Mouse (Mus musculus): ENCODE results near the gene AI481877. TPM values are rescaled to one million over a fixed set of nuclear protein-coding genes. Genes with fewer than 3 reads are reported as not detected.
A peak's percentile ranks its signal among the peaks of the same experiment; 100 is the strongest.

The AI481877 gene
- polyA plus RNA-seq, 1 experiment from 2014 or later = not detected

GRCm38 (mm10) chr4:59034918-59035785, 103.6 kb downstream of the AI481877 start, which contains the start of gene Gng10:
Gng10 (plus strand) TSS chr4:59035088.
- Histone ChIP-seq H3K4me1 (ENCODE audit: control insufficient read depth, insufficient read depth, low read length) (0 out of 2 replicates have a peak, but pooled peaks cover 3% of the 10 kb centered on the region), H3K4me2 (ENCODE audit: low read length) (peak within 1 kb of the TSS; percentile 60), H3K4me3 (replicated peaks; ENCODE audit: low read depth, low read length) (peak within 1 kb of the TSS; percentile 80), H3K9me3 (ENCODE audit: control insufficient read depth, low read length) (no peaks in the 10 kb centered on the region), H3K9ac (replicated peaks; ENCODE audit: low read length) (peak within 1 kb of the TSS; percentile 96), H3K36me3 (ENCODE audit: control insufficient read depth, insufficient read depth, low read length) (peaks cover 8% of the 10 kb centered on the region), H3K27me3 (ENCODE audit: control insufficient read depth, insufficient read depth, low read length) (no peaks in the 10 kb centered on the region), H3K27ac (replicated peaks; ENCODE audit: low read depth, low read length) (peak within 1 kb of the TSS; percentile 96)
- ATAC-seq (ENCODE audit: low FRiP score, low TSS enrichment) (peak; percentile 87), DNase-seq (peak; percentile 79)
- 7% methylated on average over 76 of the region's 76 CpGs for WGBS

- Histone ChIP-seq H3K9me3 (ENCODE audit: control insufficient read depth, low read length) (no peaks in the 10 kb centered on the region), H3K4me3 (replicated peaks; ENCODE audit: low read depth, low read length) (peak overlapping the region; percentile 80), H3K27me3 (ENCODE audit: control insufficient read depth, insufficient read depth, low read length) (no peaks in the 10 kb centered on the region), H3K27ac (replicated peaks; ENCODE audit: low read depth, low read length) (peak overlapping the region; percentile 96; the same call in 1 of the 2 replicates), H3K4me2 (ENCODE audit: low read length) (peak overlapping the region; percentile 60), H3K4me1 (ENCODE audit: control insufficient read depth, insufficient read depth, low read length) (0 out of 2 replicates have a peak, but pooled peaks cover 3% of the 10 kb centered on the region), H3K36me3 (ENCODE audit: control insufficient read depth, insufficient read depth, low read length) (0 out of 2 replicates have a peak, but pooled peaks cover 1% of the 10 kb centered on the region), H3K9ac (replicated peaks; ENCODE audit: low read length) (peak overlapping the region; percentile 96)
- no peak for DNase-seq
- 79% methylated on average over 10 of the region's 10 CpGs for WGBS
- peak; percentile 28; the same call in 1 of the 2 replicates for ATAC-seq (ENCODE audit: low FRiP score, low TSS enrichment)
Observed at GRCm38 (mm10) chr4:59034325-59034917, 104.4 kb downstream of the AI481877 start.

- H3K9ac ChIP-seq (replicated peaks; ENCODE audit: low read length) = no peak overlapping the region
- 87% methylated on average over 2 of the region's 2 CpGs for WGBS
- no peak overlapping the region for H3K27ac ChIP-seq (replicated peaks; ENCODE audit: low read depth, low read length)
- no peaks in the 10 kb centered on the region for H3K27me3 ChIP-seq (ENCODE audit: control insufficient read depth, insufficient read depth, low read length)
- H3K4me2 ChIP-seq (ENCODE audit: low read length) = no peak overlapping the region
- no peak for DNase-seq
- H3K4me1 ChIP-seq (ENCODE audit: control insufficient read depth, insufficient read depth, low read length) = no peaks in the 10 kb centered on the region
- H3K9me3 ChIP-seq (ENCODE audit: control insufficient read depth, low read length) = no peaks in the 10 kb centered on the region
- no peak overlapping the region for H3K4me3 ChIP-seq (replicated peaks; ENCODE audit: low read depth, low read length)
- peaks cover 25% of the 10 kb centered on the region for H3K36me3 ChIP-seq (ENCODE audit: control insufficient read depth, insufficient read depth, low read length)
- ATAC-seq (ENCODE audit: low FRiP score, low TSS enrichment) = no peak
Observed at GRCm38 (mm10) chr4:59016922-59017321, 121.9 kb downstream of the AI481877 start.

GRCm38 (mm10) chr4:59015181-59015580, 123.6 kb downstream of the AI481877 start:
- peaks cover 11% of the 10 kb centered on the region for H3K36me3 ChIP-seq (ENCODE audit: control insufficient read depth, insufficient read depth, low read length)
- no peak overlapping the region for H3K4me3 ChIP-seq (replicated peaks; ENCODE audit: low read depth, low read length)
- WGBS = 91% methylated on average over 3 of the region's 3 CpGs
- H3K27me3 ChIP-seq (ENCODE audit: control insufficient read depth, insufficient read depth, low read length) = no peaks in the 10 kb centered on the region
- no peak overlapping the region for H3K9ac ChIP-seq (replicated peaks; ENCODE audit: low read length)
- DNase-seq (no peak), ATAC-seq (ENCODE audit: low FRiP score, low TSS enrichment) (no peak)
- no peak overlapping the region for H3K27ac ChIP-seq (replicated peaks; ENCODE audit: low read depth, low read length)
- no peaks in the 10 kb centered on the region for H3K9me3 ChIP-seq (ENCODE audit: control insufficient read depth, low read length)
- no peaks in the 10 kb centered on the region for H3K4me1 ChIP-seq (ENCODE audit: control insufficient read depth, insufficient read depth, low read length)
- H3K4me2 ChIP-seq (ENCODE audit: low read length) = no peak overlapping the region

GRCm38 (mm10) chr4:59011446-59011845, 127.3 kb downstream of the AI481877 start:
- Histone ChIP-seq H3K9me3 (ENCODE audit: control insufficient read depth, low read length) (no peaks in the 10 kb centered on the region), H3K9ac (replicated peaks; ENCODE audit: low read length) (no peak overlapping the region), H3K36me3 (ENCODE audit: control insufficient read depth, insufficient read depth, low read length) (no peaks in the 10 kb centered on the region), H3K27ac (replicated peaks; ENCODE audit: low read depth, low read length) (no peak overlapping the region), H3K4me3 (replicated peaks; ENCODE audit: low read depth, low read length) (no peak overlapping the region), H3K27me3 (ENCODE audit: control insufficient read depth, insufficient read depth, low read length) (no peaks in the 10 kb centered on the region), H3K4me2 (ENCODE audit: low read length) (no peak overlapping the region), H3K4me1 (ENCODE audit: control insufficient read depth, insufficient read depth, low read length) (no peaks in the 10 kb centered on the region)
- DNase-seq = no peak
- no peak for ATAC-seq (ENCODE audit: low FRiP score, low TSS enrichment)
- 88% methylated on average over 3 of the region's 3 CpGs for WGBS

- Histone ChIP-seq H3K9me3 (ENCODE audit: control insufficient read depth, low read length) (no peaks in the 10 kb centered on the region), H3K36me3 (ENCODE audit: control insufficient read depth, insufficient read depth, low read length) (no peaks in the 10 kb centered on the region), H3K4me2 (ENCODE audit: low read length) (no peak overlapping the region), H3K27ac (replicated peaks; ENCODE audit: low read depth, low read length) (no peak overlapping the region), H3K27me3 (ENCODE audit: control insufficient read depth, insufficient read depth, low read length) (no peaks in the 10 kb centered on the region), H3K9ac (replicated peaks; ENCODE audit: low read length) (no peak overlapping the region), H3K4me1 (ENCODE audit: control insufficient read depth, insufficient read depth, low read length) (peaks cover 5% of the 10 kb centered on the region), H3K4me3 (replicated peaks; ENCODE audit: low read depth, low read length) (no peak overlapping the region)
- 78% methylated on average over 4 of the region's 4 CpGs for WGBS
- no peak for ATAC-seq (ENCODE audit: low FRiP score, low TSS enrichment)
- DNase-seq = no peak
Observed at GRCm38 (mm10) chr4:59009696-59010095, 129.1 kb downstream of the AI481877 start.

- 96% methylated on average over 7 of the region's 7 CpGs for WGBS
- Histone ChIP-seq H3K4me3 (replicated peaks; ENCODE audit: low read depth, low read length) (no peak overlapping the region), H3K27ac (replicated peaks; ENCODE audit: low read depth, low read length) (no peak overlapping the region), H3K4me2 (ENCODE audit: low read length) (no peak overlapping the region), H3K4me1 (ENCODE audit: control insufficient read depth, insufficient read depth, low read length) (peaks cover 10% of the 10 kb centered on the region), H3K36me3 (ENCODE audit: control insufficient read depth, insufficient read depth, low read length) (no peaks in the 10 kb centered on the region), H3K9me3 (ENCODE audit: control insufficient read depth, low read length) (no peaks in the 10 kb centered on the region), H3K9ac (replicated peaks; ENCODE audit: low read length) (no peak overlapping the region), H3K27me3 (ENCODE audit: control insufficient read depth, insufficient read depth, low read length) (no peaks in the 10 kb centered on the region)
- ATAC-seq (ENCODE audit: low FRiP score, low TSS enrichment) = no peak
- no peak for DNase-seq
Observed at GRCm38 (mm10) chr4:59009186-59009585, 129.6 kb downstream of the AI481877 start.

- DNase-seq = no peak
- H3K9me3 ChIP-seq (ENCODE audit: control insufficient read depth, low read length) = no peaks in the 10 kb centered on the region
- WGBS = 84% methylated on average over 5 of the region's 5 CpGs
- no peak overlapping the region for H3K4me3 ChIP-seq (replicated peaks; ENCODE audit: low read depth, low read length)
- no peak for ATAC-seq (ENCODE audit: low FRiP score, low TSS enrichment)
- H3K36me3 ChIP-seq (ENCODE audit: control insufficient read depth, insufficient read depth, low read length) = no peaks in the 10 kb centered on the region
- no peak overlapping the region for H3K27ac ChIP-seq (replicated peaks; ENCODE audit: low read depth, low read length)
- no peaks in the 10 kb centered on the region for H3K27me3 ChIP-seq (ENCODE audit: control insufficient read depth, insufficient read depth, low read length)
- no peak overlapping the region for H3K4me2 ChIP-seq (ENCODE audit: low read length)
- H3K9ac ChIP-seq (replicated peaks; ENCODE audit: low read length) = no peak overlapping the region
- peaks cover 15% of the 10 kb centered on the region for H3K4me1 ChIP-seq (ENCODE audit: control insufficient read depth, insufficient read depth, low read length)
Observed at GRCm38 (mm10) chr4:59007974-59008373, 130.8 kb downstream of the AI481877 start.

All from midbrain, embryonic 14.5 days (tissue).